Comparison of ENCODE assay signal across 8 mouse cellular contexts in the genomic region with DNA sequence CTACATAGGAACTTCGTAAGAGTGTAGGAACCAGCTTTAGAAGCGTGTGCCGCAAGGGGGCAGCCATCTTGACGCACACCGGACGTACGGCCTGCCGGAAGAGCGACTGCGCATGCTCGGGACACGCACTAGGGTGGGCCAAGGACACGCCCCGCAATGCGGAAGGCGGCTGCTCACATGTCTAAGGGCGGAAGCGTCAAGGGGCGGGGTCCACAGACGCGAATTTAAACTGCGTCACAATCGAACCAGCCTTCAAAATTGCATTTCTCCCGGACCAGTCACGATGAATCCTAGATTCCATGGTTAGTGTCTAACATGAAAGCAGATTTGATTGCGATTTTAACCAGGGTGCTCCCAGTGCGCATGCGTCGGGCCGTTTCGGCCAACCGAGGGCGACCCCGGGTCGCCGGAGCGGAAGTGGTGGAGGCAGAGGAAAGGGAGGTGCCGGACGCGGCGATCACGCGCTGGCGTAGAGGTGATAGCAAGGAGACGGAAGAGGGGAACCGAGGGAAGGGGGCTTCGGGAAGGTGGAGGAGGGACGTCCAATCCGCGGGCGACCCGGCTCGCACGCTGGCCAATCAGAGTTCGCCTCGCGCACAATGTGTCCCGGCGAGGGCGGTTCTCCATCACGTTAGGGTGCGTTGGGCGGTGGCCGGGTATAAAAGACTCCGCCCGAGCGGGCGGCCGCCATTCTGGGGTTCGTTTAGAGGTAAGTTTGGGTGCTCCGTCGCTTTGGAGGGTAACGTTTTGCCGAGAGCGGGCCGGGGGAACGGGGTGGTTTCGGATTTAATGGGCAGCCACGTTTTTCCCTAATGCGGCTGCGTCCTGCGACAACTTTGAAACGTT. TPM values are rescaled to one million over a fixed set of nuclear protein-coding genes. Genes with fewer than 3 reads are reported as not detected.
DNase-seq lines count a peak whose midpoint lies in the region; ATAC-seq lines count a peak whose summit lies in the region.

Gene Mrps18b (minus strand): TSS at position 93 of the 846 bp plus-strand sequence.
Gene Ppp1r10 (plus strand): TSS at position 138 of the 846 bp plus-strand sequence.

- ATAC-seq in hindbrain, embryonic 14.5 days (ENCODE audit: low FRiP score), result peak; percentile 95

- no peaks in the 10 kb centered on the region for H3K27me3 ChIP-seq in hindbrain, embryonic 14.5 days (ENCODE audit: control insufficient read depth, insufficient read depth, low read length)

- peak; percentile 99 for DNase-seq in R1 (ENCODE audit: low read depth, low spot score)
- peak; percentile 98 to 99 for DNase-seq in cerebellum, postnatal 25 days
- peak; percentile 97 to 99 for DNase-seq in frontal cortex, postnatal 25 days (ENCODE audit: low spot score in 2 of 2)
- peak; percentile 98 for DNase-seq in hindbrain, embryonic 14.5 days (ENCODE audit: low spot score)
- peak; percentile 99 for DNase-seq in layer of hippocampus, postnatal 36 days
- peak; percentile 99 for DNase-seq in lung, postnatal 36 days
- DNase-seq in retina, postnatal 1 day, result peak; percentile 100
- DNase-seq in urinary bladder, adult 18-20 months (ENCODE audit: low spot score in 2 of 2), result peak; percentile 90 to 99

- H3K4me3 ChIP-seq in hindbrain, embryonic 14.5 days (replicated peaks; ENCODE audit: low read length), result peak within 1 kb of the TSS; percentile 64

- under 1% methylated on average over 82 of the region's 83 CpGs for WGBS in hindbrain, embryonic 14.5 days

- peak within 1 kb of the TSS; percentile 98 for H3K9ac ChIP-seq in hindbrain, embryonic 14.5 days

- peak within 1 kb of the TSS; percentile 97 for H3K4me2 ChIP-seq in hindbrain, embryonic 14.5 days (replicated peaks)

- peaks cover 29% of the 10 kb centered on the region for H3K4me1 ChIP-seq in hindbrain, embryonic 14.5 days (replicated peaks; ENCODE audit: control insufficient read depth, insufficient read depth, low read length)

- no peaks in the 10 kb centered on the region for H3K9me3 ChIP-seq in hindbrain, embryonic 14.5 days (ENCODE audit: control insufficient read depth, low read length)

- peak within 1 kb of the TSS; percentile 99 for H3K27ac ChIP-seq in hindbrain, embryonic 14.5 days

- peaks cover 20% of the 10 kb centered on the region; the same call in 1 of the 2 replicates for H3K36me3 ChIP-seq in hindbrain, embryonic 14.5 days (replicated peaks; ENCODE audit: control insufficient read depth, insufficient read depth)

RNA-seq across cellular contexts. Expression of gene Mrps18b, which starts in this region (rescaled TPM):
- polyA plus RNA-seq in hindbrain, embryonic 14.5 days (2014; fragmentation: Nextera tagmentation; extraction: Ambion mirVana), result 61.4 and 63.6 TPM in 2 replicates
- 10 to 100 TPM; 37.0 to 39.3 TPM for total RNA-seq in layer of hippocampus, postnatal 36 days (2021)

RNA-seq across cellular contexts. Expression of gene Ppp1r10, which starts in this region (rescaled TPM):
- 34.8 and 37.9 TPM in 2 replicates for polyA plus RNA-seq in hindbrain, embryonic 14.5 days (2014; fragmentation: Nextera tagmentation; extraction: Ambion mirVana)
- 10 to 100 TPM; 78.6 to 82.8 TPM for total RNA-seq in layer of hippocampus, postnatal 36 days (2021)

Comparison
In these comparisons a context has a peak if more than half of its experiments do, and no peak if none do; other contexts are left out.
1. Peak in every context shown above with its lines: DNase-seq, ATAC-seq, H3K4me3 ChIP-seq and H3K27ac ChIP-seq.